20 mouse cellular contexts compared by ENCODE assay signal in genomic region chr10:84662138-84662537, GRCm38 (mm10). TPM values are rescaled to one million over a fixed set of nuclear protein-coding genes. Genes with fewer than 3 reads are reported as not detected.
DNase-seq lines count a peak whose midpoint lies in the region; ATAC-seq lines count a peak whose summit lies in the region.
"Had no signal": no experiment of that assay in that cellular context is flagged by ENCODE, and none has a peak within 500 bp of the region (broad histone marks: within the 10 kb centered on the region; RNA-seq: fewer than 3 reads in every experiment).

No protein-coding gene starts in this region.

- no peak overlapping the region for H3K4me3 ChIP-seq in heart, embryonic 10.5 days
- H3K4me3 ChIP-seq: embryonic facial prominence, embryonic 10.5 days; embryonic facial prominence, embryonic 12.5 days; forebrain, embryonic 13.5 days; forebrain, embryonic 15.5 days had no signal

- no peaks in the 10 kb centered on the region for H3K27me3 ChIP-seq in heart, embryonic 10.5 days (ENCODE audit: insufficient read depth, poor library complexity, severe bottlenecking)
- H3K27me3 ChIP-seq: embryonic facial prominence, embryonic 12.5 days; forebrain, embryonic 13.5 days; forebrain, embryonic 15.5 days had no signal

- H3K27ac ChIP-seq in heart, embryonic 10.5 days: no peak overlapping the region
- H3K27ac ChIP-seq: embryonic facial prominence, embryonic 10.5 days; embryonic facial prominence, embryonic 12.5 days; forebrain, embryonic 13.5 days; forebrain, embryonic 15.5 days had no signal

- 95% methylated on average over 6 of the region's 6 CpGs for WGBS in heart, embryonic 10.5 days

- peak; percentile 74 for ATAC-seq in megakaryocyte, adult 5-6 weeks (ENCODE audit: poor library complexity, severe bottlenecking)
- ATAC-seq: forebrain, embryonic 13.5 days; forebrain, embryonic 15.5 days; forebrain, postnatal 0 days had no signal

- peaks cover 28% of the 10 kb centered on the region for H3K36me3 ChIP-seq in heart, embryonic 10.5 days

- peak; percentile 58 for DNase-seq in heart, adult 11 months
- no peak for DNase-seq in heart, embryonic 10.5 days (ENCODE audit: low spot score)
- peak; percentile 28 for DNase-seq in 416B (ENCODE audit: low read depth)
- DNase-seq in kidney, postnatal 14 days: no peak
- no peak for DNase-seq in right cerebral cortex, postnatal 10 days (ENCODE audit: low spot score in 2 of 2)
- DNase-seq: adrenal gland, adult 2 months; adrenal gland, postnatal 10 days; adrenal gland, postnatal 25 days; cerebellum, adult 11 months; cerebellum, adult 18-20 months; cerebellum, adult 8-10 months; cerebellum, adult 9-11 months; cerebellum, postnatal 14 days; cerebellum, postnatal 36 days; forebrain, postnatal 0 days had no signal

- H3K4me1 ChIP-seq in heart, embryonic 10.5 days: 0 out of 2 replicates have a peak, but pooled peaks cover 4% of the 10 kb centered on the region
- H3K4me1 ChIP-seq: embryonic facial prominence, embryonic 12.5 days had no signal

- H3K9me3 ChIP-seq in heart, embryonic 10.5 days: no peaks in the 10 kb centered on the region
- H3K9me3 ChIP-seq: embryonic facial prominence, embryonic 10.5 days; embryonic facial prominence, embryonic 12.5 days; forebrain, embryonic 13.5 days; forebrain, embryonic 15.5 days had no signal

RNA-seq across cellular contexts. Expression of gene Polr3b, which starts 40.0 kb away (rescaled TPM):
- 15.6 and 15.8 TPM in 2 replicates for polyA plus RNA-seq in heart, embryonic 10.5 days (2016; fragmentation: Nextera tagmentation; extraction: Ambion mirVana)
- 20.0 and 20.1 TPM in 2 replicates for total RNA-seq in megakaryocyte, adult 5-6 weeks (2015)
- 26.3 and 28.7 TPM in 2 replicates for total RNA-seq in megakaryocyte, adult 5-6 weeks (2017)

Comparison
In these comparisons a context has a peak if more than half of its experiments do, and no peak if none do; other contexts are left out.
1. DNase-seq: peak in heart, adult 11 months (single experiment) and 416B (single experiment); none in heart, embryonic 10.5 days (single experiment), kidney, postnatal 14 days (single experiment) and right cerebral cortex, postnatal 10 days (0 of 2).